Mouse (Mus musculus): Measurements from ENCODE around the gene Car3.

DNA sequence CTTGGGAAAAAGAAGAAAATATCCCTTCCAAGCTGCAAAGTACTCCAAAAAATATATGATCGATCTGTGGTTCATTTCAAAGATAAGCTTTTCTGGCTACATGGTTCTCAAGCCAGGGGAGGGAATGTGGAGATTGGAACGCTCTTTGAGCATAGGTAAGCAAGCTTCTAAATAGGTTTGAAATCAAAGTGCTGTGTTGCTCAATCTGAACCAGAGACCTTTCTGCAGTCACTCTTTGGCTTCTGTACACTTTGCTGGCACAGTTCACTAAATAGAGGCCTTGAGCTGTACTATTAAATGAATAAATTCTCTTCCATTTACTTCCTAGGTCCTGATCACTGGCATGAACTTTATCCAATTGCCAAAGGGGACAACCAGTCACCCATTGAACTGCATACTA is 610 bp downstream of the Car3 start:
- TF ChIP-seq POLR2A (IDR thresholded peaks at IDR 0.05; ENCODE audit: borderline replicate concordance, insufficient read depth, low read length) = no peak
- TF ChIP-seq CTCF (IDR thresholded peaks at IDR 0.05; ENCODE audit: borderline replicate concordance, insufficient read depth, low read depth, low read length) = no peak

All from cerebellum, adult 2 months (tissue).